Mouse (Mus musculus): Measurements from ENCODE around the gene Ccnl2.
A peak's percentile ranks its signal among the peaks of the same experiment; 100 is the strongest.

The Ccnl2 gene

GRCm38 (mm10) chr4:155838187-155839153 lies 26.2 kb downstream of the Ccnl2 start:
- no peak for DNase-seq (ENCODE audit: low spot score in 2 of 2)

GRCm38 (mm10) chr4:155839483-155839910 lies 27.2 kb downstream of the Ccnl2 start, which contains the start of gene Mxra8:
Gene Mxra8, plus strand, starts transcription at chr4:155839680.
- no peak for DNase-seq (ENCODE audit: low spot score in 2 of 2)

GRCm38 (mm10) chr4:155840076-155841002 lies 28.1 kb downstream of the Ccnl2 start:
- DNase-seq (ENCODE audit: low spot score in 2 of 2), result no peak

GRCm38 (mm10) chr4:155841003-155841454 lies 28.7 kb downstream of the Ccnl2 start:
- DNase-seq (ENCODE audit: low spot score in 2 of 2), result peak; percentile 57 to 66

- DNase-seq (ENCODE audit: low spot score in 2 of 2), result no peak
Observed at GRCm38 (mm10) chr4:155841651-155842270, 29.5 kb downstream of the Ccnl2 start.

- DNase-seq (ENCODE audit: low spot score in 2 of 2), result no peak
Observed at GRCm38 (mm10) chr4:155843231-155843630, 30.9 kb downstream of the Ccnl2 start.

GRCm38 (mm10) chr4:155846871-155847578 lies 34.7 kb downstream of the Ccnl2 start, which contains the start of gene Dvl1:
Gene Dvl1, plus strand, starts transcription at chr4:155847402.
- DNase-seq (ENCODE audit: low spot score in 2 of 2), result peak; percentile 86 to 98

- DNase-seq (ENCODE audit: low spot score in 2 of 2), result peak; percentile 45 to 57
Observed at GRCm38 (mm10) chr4:155847591-155848352, 35.5 kb downstream of the Ccnl2 start.

- no peak for DNase-seq (ENCODE audit: low spot score in 2 of 2)
Observed at GRCm38 (mm10) chr4:155848434-155849095, 36.3 kb downstream of the Ccnl2 start.

- DNase-seq (ENCODE audit: low spot score in 2 of 2), result no peak
Observed at GRCm38 (mm10) chr4:155849391-155849790, 37.1 kb downstream of the Ccnl2 start.

GRCm38 (mm10) chr4:155849792-155850451 lies 37.6 kb downstream of the Ccnl2 start:
- no peak for DNase-seq (ENCODE audit: low spot score in 2 of 2)

- DNase-seq (ENCODE audit: low spot score in 2 of 2), result no peak
Observed at GRCm38 (mm10) chr4:155851368-155851767, 39.1 kb downstream of the Ccnl2 start.

GRCm38 (mm10) chr4:155851951-155852411 lies 39.7 kb downstream of the Ccnl2 start:
- DNase-seq (ENCODE audit: low spot score in 2 of 2), result no peak

GRCm38 (mm10) chr4:155853421-155853820 lies 41.1 kb downstream of the Ccnl2 start:
- no peak for DNase-seq (ENCODE audit: low spot score in 2 of 2)

GRCm38 (mm10) chr4:155854991-155855390 lies 42.7 kb downstream of the Ccnl2 start:
- no peak for DNase-seq (ENCODE audit: low spot score in 2 of 2)

- no peak for DNase-seq (ENCODE audit: low spot score in 2 of 2)
Observed at GRCm38 (mm10) chr4:155856071-155856470, 43.8 kb downstream of the Ccnl2 start.

- DNase-seq (ENCODE audit: low spot score in 2 of 2), result no peak
Observed at GRCm38 (mm10) chr4:155856881-155857280, 44.6 kb downstream of the Ccnl2 start.

GRCm38 (mm10) chr4:155859318-155859717 lies 47.0 kb downstream of the Ccnl2 start:
- peak in 1 of 2 experiments; percentile 43 for DNase-seq (ENCODE audit: low spot score in 2 of 2)

- no peak for DNase-seq (ENCODE audit: low spot score in 2 of 2)
Observed at GRCm38 (mm10) chr4:155861787-155862186, 49.5 kb downstream of the Ccnl2 start.

All from thymus, postnatal 10 days (tissue).